Mouse (Mus musculus): ENCODE results near the gene Mapkap1. TPM values are rescaled to one million over a fixed set of nuclear protein-coding genes. Genes with fewer than 3 reads are reported as not detected.

The Mapkap1 gene
- polyA plus RNA-seq, 1 experiment from 2014 or later = 25.9 TPM

GRCm38 (mm10) chr2:34667820-34668219, 261.2 kb downstream of the Mapkap1 start:
- Histone ChIP-seq H3K4me3 (ENCODE audit: low read depth, low read length) (no peak overlapping the region), H3K9ac (ENCODE audit: low read depth, low read length) (no peak overlapping the region), H3K4me2 (ENCODE audit: low read depth, low read length) (no peak overlapping the region), H3K9me3 (replicated peaks; ENCODE audit: control insufficient read depth, low read length) (no peaks in the 10 kb centered on the region), H3K27me3 (ENCODE audit: control insufficient read depth, insufficient read depth, low read depth, low read length) (no peaks in the 10 kb centered on the region; the same call in none of the 2 replicates), H3K4me1 (ENCODE audit: control insufficient read depth, low read depth, low read length) (peaks cover 5% of the 10 kb centered on the region), H3K36me3 (ENCODE audit: control insufficient read depth, insufficient read depth) (no peaks in the 10 kb centered on the region), H3K27ac (ENCODE audit: low read length) (no peak overlapping the region)
- ATAC-seq (ENCODE audit: low read depth) = no peak
- WGBS (ENCODE audit: insufficient replicate concordance) = 46% methylated on average over 10 of the region's 10 CpGs

GRCm38 (mm10) chr2:34668440-34669191, 262.0 kb downstream of the Mapkap1 start:
- Histone ChIP-seq H3K4me2 (ENCODE audit: low read depth, low read length) (no peak overlapping the region), H3K9me3 (replicated peaks; ENCODE audit: control insufficient read depth, low read length) (no peaks in the 10 kb centered on the region), H3K4me3 (ENCODE audit: low read depth, low read length) (no peak overlapping the region), H3K36me3 (ENCODE audit: control insufficient read depth, insufficient read depth) (no peaks in the 10 kb centered on the region), H3K9ac (ENCODE audit: low read depth, low read length) (no peak overlapping the region), H3K4me1 (ENCODE audit: control insufficient read depth, low read depth, low read length) (peaks cover 5% of the 10 kb centered on the region), H3K27me3 (ENCODE audit: control insufficient read depth, insufficient read depth, low read depth, low read length) (no peaks in the 10 kb centered on the region; the same call in none of the 2 replicates), H3K27ac (ENCODE audit: low read length) (no peak overlapping the region)
- ATAC-seq (ENCODE audit: low read depth) = no peak
- 34% methylated on average over 17 of the region's 17 CpGs for WGBS (ENCODE audit: insufficient replicate concordance)

- Histone ChIP-seq H3K4me1 (ENCODE audit: control insufficient read depth, low read depth, low read length) (peaks cover 5% of the 10 kb centered on the region), H3K27ac (ENCODE audit: low read length) (no peak overlapping the region), H3K27me3 (ENCODE audit: control insufficient read depth, insufficient read depth, low read depth, low read length) (no peaks in the 10 kb centered on the region; the same call in none of the 2 replicates), H3K4me2 (ENCODE audit: low read depth, low read length) (no peak overlapping the region), H3K9me3 (replicated peaks; ENCODE audit: control insufficient read depth, low read length) (no peaks in the 10 kb centered on the region), H3K36me3 (ENCODE audit: control insufficient read depth, insufficient read depth) (no peaks in the 10 kb centered on the region), H3K4me3 (ENCODE audit: low read depth, low read length) (no peak overlapping the region), H3K9ac (ENCODE audit: low read depth, low read length) (no peak overlapping the region)
- ATAC-seq (ENCODE audit: low read depth) = no peak
- 46% methylated on average over 8 of the region's 8 CpGs for WGBS (ENCODE audit: insufficient replicate concordance)
Measured at GRCm38 (mm10) chr2:34669203-34669746, 262.7 kb downstream of the Mapkap1 start.

GRCm38 (mm10) chr2:34670470-34670869, 263.9 kb downstream of the Mapkap1 start:
- Histone ChIP-seq H3K4me1 (ENCODE audit: control insufficient read depth, low read depth, low read length) (peaks cover 5% of the 10 kb centered on the region), H3K9ac (ENCODE audit: low read depth, low read length) (no peak overlapping the region), H3K27ac (ENCODE audit: low read length) (no peak overlapping the region), H3K4me2 (ENCODE audit: low read depth, low read length) (no peak overlapping the region), H3K4me3 (ENCODE audit: low read depth, low read length) (no peak overlapping the region), H3K27me3 (ENCODE audit: control insufficient read depth, insufficient read depth, low read depth, low read length) (no peaks in the 10 kb centered on the region; the same call in none of the 2 replicates), H3K36me3 (ENCODE audit: control insufficient read depth, insufficient read depth) (peaks cover 7% of the 10 kb centered on the region), H3K9me3 (replicated peaks; ENCODE audit: control insufficient read depth, low read length) (no peaks in the 10 kb centered on the region)
- no peak for ATAC-seq (ENCODE audit: low read depth)
- 63% methylated on average over 6 of the region's 6 CpGs for WGBS (ENCODE audit: insufficient replicate concordance)

GRCm38 (mm10) chr2:34671385-34672026, 264.9 kb downstream of the Mapkap1 start:
- peak overlapping the region; percentile 60 for H3K9ac ChIP-seq (ENCODE audit: low read depth, low read length)
- ATAC-seq (ENCODE audit: low read depth) = peak; percentile 56
- H3K4me3 ChIP-seq (ENCODE audit: low read depth, low read length) = peak overlapping the region; percentile 60
- H3K9me3 ChIP-seq (replicated peaks; ENCODE audit: control insufficient read depth, low read length) = no peaks in the 10 kb centered on the region
- H3K4me1 ChIP-seq (ENCODE audit: control insufficient read depth, low read depth, low read length) = peaks cover 5% of the 10 kb centered on the region
- 24% methylated on average over 31 of the region's 31 CpGs for WGBS (ENCODE audit: insufficient replicate concordance)
- H3K27me3 ChIP-seq (ENCODE audit: control insufficient read depth, insufficient read depth, low read depth, low read length) = no peaks in the 10 kb centered on the region; the same call in none of the 2 replicates
- H3K4me2 ChIP-seq (ENCODE audit: low read depth, low read length) = peak overlapping the region; percentile 79
- peaks cover 17% of the 10 kb centered on the region for H3K36me3 ChIP-seq (ENCODE audit: control insufficient read depth, insufficient read depth)
- H3K27ac ChIP-seq (ENCODE audit: low read length) = no peak overlapping the region; the same call in 1 of the 2 replicates

- no peak overlapping the region for H3K4me2 ChIP-seq (ENCODE audit: low read depth, low read length)
- H3K27me3 ChIP-seq (ENCODE audit: control insufficient read depth, insufficient read depth, low read depth, low read length) = no peaks in the 10 kb centered on the region; the same call in 1 of the 2 replicates
- no peak overlapping the region for H3K4me3 ChIP-seq (ENCODE audit: low read depth, low read length)
- 82% methylated on average over 11 of the region's 11 CpGs for WGBS (ENCODE audit: insufficient replicate concordance)
- no peak for ATAC-seq (ENCODE audit: low read depth)
- no peak overlapping the region for H3K27ac ChIP-seq (ENCODE audit: low read length)
- peaks cover 36% of the 10 kb centered on the region for H3K36me3 ChIP-seq (ENCODE audit: control insufficient read depth, insufficient read depth)
- no peak overlapping the region for H3K9ac ChIP-seq (ENCODE audit: low read depth, low read length)
- H3K4me1 ChIP-seq (ENCODE audit: control insufficient read depth, low read depth, low read length) = peaks cover 5% of the 10 kb centered on the region
- H3K9me3 ChIP-seq (replicated peaks; ENCODE audit: control insufficient read depth, low read length) = no peaks in the 10 kb centered on the region
Measured at GRCm38 (mm10) chr2:34673846-34674245, 267.3 kb downstream of the Mapkap1 start.

Other genes starting within 250 kb of the Mapkap1 start
- 4.2 and 4.5 TPM in 2 replicates for gene Pbx3, start 33.6 kb upstream of the Mapkap1 start, polyA plus RNA-seq (2015; fragmentation: Nextera tagmentation; extraction: Ambion mirVana)